Mouse (Mus musculus): ENCODE measurements at regions not wholly inside any gene's neighbourhood (a gene's known extent, or its start where the extent isn't known, plus 50 kb on each side); places are given as distances from the start of the nearest gene placed in this dataset.

GRCm38 (mm10) chr7:123753252-123753651, 229.4 kb upstream of the Hs3st4 start:
- no peak overlapping the region for H3K27ac ChIP-seq (replicated peaks; ENCODE audit: low read depth, low read length)
- no peak overlapping the region for H3K9ac ChIP-seq (ENCODE audit: low read length)
- no peaks in the 10 kb centered on the region for H3K27me3 ChIP-seq (ENCODE audit: control insufficient read depth, insufficient read depth, low read length)
- H3K4me3 ChIP-seq (ENCODE audit: low read depth, low read length) = no peak overlapping the region
- 78% methylated on average over 3 of the region's 3 CpGs for WGBS
- no peaks in the 10 kb centered on the region for H3K9me3 ChIP-seq (ENCODE audit: control insufficient read depth, low read length)
- no peaks in the 10 kb centered on the region for H3K36me3 ChIP-seq (ENCODE audit: control insufficient read depth, insufficient read depth, low read length)
- H3K4me1 ChIP-seq (ENCODE audit: control insufficient read depth, insufficient read depth, low read length) = no peaks in the 10 kb centered on the region
- DNase-seq (ENCODE audit: low spot score) (no peak), ATAC-seq (ENCODE audit: insufficient number of reproducible peaks, low FRiP score, low TSS enrichment, low read depth) (no peak)
- H3K4me2 ChIP-seq (ENCODE audit: low read depth, severe bottlenecking) = no peak overlapping the region

DNA sequence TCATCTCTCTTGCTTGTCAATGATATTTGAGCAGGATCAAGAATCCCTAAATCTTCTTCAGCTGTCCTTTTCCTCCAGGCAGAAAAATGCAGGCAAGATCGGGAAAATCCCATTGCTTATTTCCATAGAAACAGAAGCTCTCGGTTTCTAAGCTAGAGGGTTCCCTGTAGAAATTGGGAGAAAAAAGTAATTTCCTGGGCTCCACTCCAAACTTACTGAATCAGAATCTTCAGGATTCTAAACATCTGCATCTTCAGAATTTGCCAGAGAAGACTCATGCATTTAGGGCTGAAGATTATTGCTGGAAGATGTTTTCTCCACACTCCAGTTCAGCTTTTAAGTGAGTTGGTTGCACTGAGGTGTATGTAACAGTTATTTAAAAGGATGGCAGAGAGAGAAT, 187.6 kb upstream of the Hs3st4 start:
- 89% methylated on average over 2 of the region's 2 CpGs for WGBS
- Histone ChIP-seq H3K4me1 (ENCODE audit: control insufficient read depth, insufficient read depth, low read length) (no peaks in the 10 kb centered on the region), H3K27ac (replicated peaks; ENCODE audit: low read depth, low read length) (no peak overlapping the region), H3K36me3 (ENCODE audit: control insufficient read depth, insufficient read depth, low read length) (no peaks in the 10 kb centered on the region), H3K9me3 (ENCODE audit: control insufficient read depth, low read length) (no peaks in the 10 kb centered on the region), H3K27me3 (ENCODE audit: control insufficient read depth, insufficient read depth, low read length) (no peaks in the 10 kb centered on the region), H3K4me3 (ENCODE audit: low read depth, low read length) (no peak overlapping the region), H3K9ac (ENCODE audit: low read length) (no peak overlapping the region), H3K4me2 (ENCODE audit: low read depth, severe bottlenecking) (no peak overlapping the region)
- ATAC-seq (ENCODE audit: insufficient number of reproducible peaks, low FRiP score, low TSS enrichment, low read depth) (no peak), DNase-seq (ENCODE audit: low spot score) (no peak)

- H3K27ac ChIP-seq (replicated peaks; ENCODE audit: low read depth, low read length) = no peak overlapping the region
- no peaks in the 10 kb centered on the region for H3K36me3 ChIP-seq (ENCODE audit: control insufficient read depth, insufficient read depth, low read length)
- H3K4me3 ChIP-seq (ENCODE audit: low read depth, low read length) = no peak overlapping the region
- H3K9me3 ChIP-seq (ENCODE audit: control insufficient read depth, low read length) = no peaks in the 10 kb centered on the region
- H3K4me1 ChIP-seq (ENCODE audit: control insufficient read depth, insufficient read depth, low read length) = no peaks in the 10 kb centered on the region
- H3K27me3 ChIP-seq (ENCODE audit: control insufficient read depth, insufficient read depth, low read length) = no peaks in the 10 kb centered on the region
- H3K4me2 ChIP-seq (ENCODE audit: low read depth, severe bottlenecking) = no peak overlapping the region
- WGBS = 82% methylated on average over 3 of the region's 3 CpGs
- DNase-seq (ENCODE audit: low spot score) (no peak), ATAC-seq (ENCODE audit: insufficient number of reproducible peaks, low FRiP score, low TSS enrichment, low read depth) (no peak)
- no peak overlapping the region for H3K9ac ChIP-seq (ENCODE audit: low read length)
Observed at GRCm38 (mm10) chr7:123796096-123796495, 186.6 kb upstream of the Hs3st4 start.

- no peak overlapping the region for H3K9ac ChIP-seq (ENCODE audit: low read length)
- ATAC-seq (ENCODE audit: insufficient number of reproducible peaks, low FRiP score, low TSS enrichment, low read depth) = no peak
- WGBS = 93% methylated on average over 2 of the region's 2 CpGs
Observed at GRCm38 (mm10) chr7:123805650-123806049, 177.0 kb upstream of the Hs3st4 start.

GRCm38 (mm10) chr7:123823976-123824375, 158.7 kb upstream of the Hs3st4 start:
- WGBS = 88% methylated on average over 4 of the region's 4 CpGs
- ATAC-seq (ENCODE audit: insufficient number of reproducible peaks, low FRiP score, low TSS enrichment, low read depth) (no peak), DNase-seq (ENCODE audit: low spot score) (no peak)
- no peak overlapping the region for H3K4me3 ChIP-seq (ENCODE audit: low read depth, low read length)
- no peaks in the 10 kb centered on the region for H3K27me3 ChIP-seq (ENCODE audit: control insufficient read depth, insufficient read depth, low read length)
- no peaks in the 10 kb centered on the region for H3K36me3 ChIP-seq (ENCODE audit: control insufficient read depth, insufficient read depth, low read length)
- H3K27ac ChIP-seq (replicated peaks; ENCODE audit: low read depth, low read length) = no peak overlapping the region
- H3K9me3 ChIP-seq (ENCODE audit: control insufficient read depth, low read length) = no peaks in the 10 kb centered on the region
- no peak overlapping the region for H3K4me2 ChIP-seq (ENCODE audit: low read depth, severe bottlenecking)
- H3K4me1 ChIP-seq (ENCODE audit: control insufficient read depth, insufficient read depth, low read length) = no peaks in the 10 kb centered on the region
- H3K9ac ChIP-seq (ENCODE audit: low read length) = no peak overlapping the region

More at GRCm38 (mm10) chr7:123805650-123806049, 177.0 kb upstream of the Hs3st4 start:
- H3K4me2 ChIP-seq (ENCODE audit: low read depth, severe bottlenecking) = no peak overlapping the region
- H3K27ac ChIP-seq (replicated peaks; ENCODE audit: low read depth, low read length) = no peak overlapping the region
- no peaks in the 10 kb centered on the region for H3K36me3 ChIP-seq (ENCODE audit: control insufficient read depth, insufficient read depth, low read length)
- no peaks in the 10 kb centered on the region for H3K4me1 ChIP-seq (ENCODE audit: control insufficient read depth, insufficient read depth, low read length)
- no peak for DNase-seq (ENCODE audit: low spot score)
- no peak overlapping the region for H3K4me3 ChIP-seq (ENCODE audit: low read depth, low read length)
- no peaks in the 10 kb centered on the region for H3K9me3 ChIP-seq (ENCODE audit: control insufficient read depth, low read length)
- H3K27me3 ChIP-seq (ENCODE audit: control insufficient read depth, insufficient read depth, low read length) = no peaks in the 10 kb centered on the region

DNA sequence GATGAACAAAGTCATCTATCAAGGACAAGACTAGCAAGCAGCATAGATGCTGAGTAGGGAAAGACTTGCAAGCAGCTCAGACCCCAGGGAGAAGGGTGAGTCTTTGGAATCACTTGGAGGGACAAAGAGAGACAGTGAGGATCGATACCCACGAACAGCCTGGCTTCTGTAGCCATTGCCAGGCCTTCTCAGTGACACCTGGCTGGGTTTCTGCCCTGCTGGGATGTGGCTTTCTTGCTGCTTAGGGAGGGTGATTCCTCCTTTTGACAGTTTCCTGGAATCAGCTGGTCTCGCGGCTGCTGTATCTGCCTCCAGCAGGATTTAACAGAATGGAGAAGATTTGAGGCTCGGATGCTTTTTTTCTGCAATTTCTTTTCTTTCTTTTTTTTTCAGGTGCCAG, 156.3 kb upstream of the Hs3st4 start:
- Histone ChIP-seq H3K27me3 (ENCODE audit: control insufficient read depth, insufficient read depth, low read length) (no peaks in the 10 kb centered on the region), H3K4me3 (ENCODE audit: low read depth, low read length) (no peak overlapping the region), H3K27ac (replicated peaks; ENCODE audit: low read depth, low read length) (no peak overlapping the region), H3K4me2 (ENCODE audit: low read depth, severe bottlenecking) (no peak overlapping the region), H3K9ac (ENCODE audit: low read length) (no peak overlapping the region), H3K4me1 (ENCODE audit: control insufficient read depth, insufficient read depth, low read length) (no peaks in the 10 kb centered on the region), H3K36me3 (ENCODE audit: control insufficient read depth, insufficient read depth, low read length) (no peaks in the 10 kb centered on the region), H3K9me3 (ENCODE audit: control insufficient read depth, low read length) (no peaks in the 10 kb centered on the region)
- 81% methylated on average over 5 of the region's 5 CpGs for WGBS
- no peak for ATAC-seq (ENCODE audit: insufficient number of reproducible peaks, low FRiP score, low TSS enrichment, low read depth)
- DNase-seq (ENCODE audit: low spot score) = no peak

DNA sequence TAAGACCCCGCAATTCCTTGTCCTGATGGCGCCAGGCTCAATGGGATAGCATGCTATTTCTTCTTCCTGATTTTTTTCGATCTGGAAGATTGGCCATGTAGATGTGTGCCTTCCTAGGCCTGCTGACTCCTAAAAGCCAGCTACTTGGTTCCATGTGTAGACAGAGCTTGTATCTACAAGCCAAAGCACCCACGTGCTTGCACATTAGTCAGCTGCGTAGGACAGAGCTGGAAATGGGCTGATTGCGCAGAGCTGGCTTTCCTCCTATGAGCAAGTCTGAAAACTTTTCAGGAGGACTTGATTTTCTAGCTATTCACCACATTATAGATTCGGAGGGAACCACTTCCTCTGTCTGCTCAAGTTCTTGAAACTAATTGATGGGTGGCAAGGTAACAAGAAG, 140.1 kb upstream of the Hs3st4 start:
- WGBS = 92% methylated on average over 7 of the region's 7 CpGs
- ATAC-seq (ENCODE audit: insufficient number of reproducible peaks, low FRiP score, low TSS enrichment, low read depth) (no peak), DNase-seq (ENCODE audit: low spot score) (no peak)
- Histone ChIP-seq H3K4me3 (ENCODE audit: low read depth, low read length) (no peak overlapping the region), H3K4me2 (ENCODE audit: low read depth, severe bottlenecking) (no peak overlapping the region), H3K9me3 (ENCODE audit: control insufficient read depth, low read length) (no peaks in the 10 kb centered on the region), H3K36me3 (ENCODE audit: control insufficient read depth, insufficient read depth, low read length) (no peaks in the 10 kb centered on the region), H3K27me3 (ENCODE audit: control insufficient read depth, insufficient read depth, low read length) (no peaks in the 10 kb centered on the region), H3K9ac (ENCODE audit: low read length) (no peak overlapping the region), H3K27ac (replicated peaks; ENCODE audit: low read depth, low read length) (no peak overlapping the region), H3K4me1 (ENCODE audit: control insufficient read depth, insufficient read depth, low read length) (no peaks in the 10 kb centered on the region)

DNA sequence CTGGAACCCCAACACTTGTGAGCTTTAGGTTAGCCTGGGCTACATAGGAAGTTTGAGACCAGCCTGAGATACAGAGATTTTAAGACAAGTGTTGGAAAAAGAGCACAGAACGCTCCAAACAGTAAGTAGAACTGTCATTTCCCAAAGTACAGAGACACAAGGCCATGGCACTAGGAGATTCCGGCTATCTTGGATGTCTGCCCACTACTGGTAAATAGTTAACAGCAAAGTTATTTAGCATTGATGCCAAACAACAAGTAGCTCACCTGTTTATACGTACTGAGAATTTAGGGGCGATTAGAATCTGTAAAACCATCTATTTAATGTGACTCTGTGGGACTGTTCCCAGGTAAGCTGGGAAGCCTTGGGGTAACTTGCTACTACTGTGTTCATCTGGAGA, 135.6 kb upstream of the Hs3st4 start:
- Histone ChIP-seq H3K27me3 (ENCODE audit: control insufficient read depth, insufficient read depth, low read length) (no peaks in the 10 kb centered on the region), H3K4me1 (ENCODE audit: control insufficient read depth, insufficient read depth, low read length) (no peaks in the 10 kb centered on the region), H3K9me3 (ENCODE audit: control insufficient read depth, low read length) (no peaks in the 10 kb centered on the region), H3K27ac (replicated peaks; ENCODE audit: low read depth, low read length) (no peak overlapping the region), H3K4me3 (ENCODE audit: low read depth, low read length) (no peak overlapping the region), H3K4me2 (ENCODE audit: low read depth, severe bottlenecking) (no peak overlapping the region), H3K9ac (ENCODE audit: low read length) (no peak overlapping the region), H3K36me3 (ENCODE audit: control insufficient read depth, insufficient read depth, low read length) (no peaks in the 10 kb centered on the region)
- DNase-seq (ENCODE audit: low spot score) (no peak), ATAC-seq (ENCODE audit: insufficient number of reproducible peaks, low FRiP score, low TSS enrichment, low read depth) (no peak)
- WGBS = 88% methylated on average over 4 of the region's 4 CpGs

DNA sequence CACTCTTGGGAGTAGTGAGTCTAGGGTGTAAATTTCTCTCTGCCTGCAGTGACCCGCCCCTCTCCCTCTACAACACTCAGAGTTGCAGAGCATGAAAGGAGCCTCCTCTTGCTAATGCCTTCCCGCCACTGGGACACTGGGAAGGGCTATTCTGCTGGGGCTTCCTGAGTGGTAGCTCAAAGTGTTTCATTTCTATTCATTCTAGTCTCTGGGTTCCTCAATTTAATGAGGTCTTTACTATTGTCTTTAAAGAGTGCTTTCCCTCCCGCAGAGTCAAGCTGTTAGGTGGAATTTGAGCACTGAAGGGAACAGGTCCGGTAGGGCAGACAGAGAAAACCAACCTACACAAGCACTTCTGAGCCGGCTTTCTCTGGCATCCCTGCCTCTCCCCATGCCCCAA, 134.0 kb upstream of the Hs3st4 start:
- ATAC-seq (ENCODE audit: insufficient number of reproducible peaks, low FRiP score, low TSS enrichment, low read depth) (no peak), DNase-seq (ENCODE audit: low spot score) (no peak)
- Histone ChIP-seq H3K4me2 (ENCODE audit: low read depth, severe bottlenecking) (no peak overlapping the region), H3K4me1 (ENCODE audit: control insufficient read depth, insufficient read depth, low read length) (no peaks in the 10 kb centered on the region), H3K9me3 (ENCODE audit: control insufficient read depth, low read length) (no peaks in the 10 kb centered on the region), H3K27me3 (ENCODE audit: control insufficient read depth, insufficient read depth, low read length) (no peaks in the 10 kb centered on the region), H3K9ac (ENCODE audit: low read length) (no peak overlapping the region), H3K4me3 (ENCODE audit: low read depth, low read length) (no peak overlapping the region), H3K27ac (replicated peaks; ENCODE audit: low read depth, low read length) (no peak overlapping the region), H3K36me3 (ENCODE audit: control insufficient read depth, insufficient read depth, low read length) (no peaks in the 10 kb centered on the region)
- WGBS = 39% methylated on average over 5 of the region's 5 CpGs

Measured in limb, embryonic 11.5 days (tissue).